Mouse (Mus musculus): Measurements from ENCODE around the gene Efna5. TPM values are rescaled to one million over a fixed set of nuclear protein-coding genes. Genes with fewer than 3 reads are reported as not detected.

The Efna5 gene
- polyA plus RNA-seq, 1 experiment from 2014 or later: 56.6 TPM

GRCm38 (mm10) chr17:62741020-62741419, 140.1 kb downstream of the Efna5 start:
- no peak overlapping the region for H3K27ac ChIP-seq (replicated peaks; ENCODE audit: low read depth, low read length)

GRCm38 (mm10) chr17:62739993-62740392, 141.1 kb downstream of the Efna5 start:
- H3K27ac ChIP-seq (replicated peaks; ENCODE audit: low read depth, low read length): no peak overlapping the region
- H3K9ac ChIP-seq (ENCODE audit: low read depth, low read length): no peak overlapping the region
- no peaks in the 10 kb centered on the region for H3K9me3 ChIP-seq (ENCODE audit: control insufficient read depth, low read length)
- DNase-seq (ENCODE audit: low spot score) (no peak), ATAC-seq (ENCODE audit: low read depth) (no peak)
- H3K27me3 ChIP-seq (replicated peaks; ENCODE audit: control insufficient read depth, insufficient read depth, low read length): no peaks in the 10 kb centered on the region
- H3K4me3 ChIP-seq (ENCODE audit: low read depth, low read length): no peak overlapping the region
- H3K4me1 ChIP-seq (ENCODE audit: control insufficient read depth, insufficient read depth, low read length): peaks cover 11% of the 10 kb centered on the region
- 83% methylated on average over 6 of the region's 6 CpGs for WGBS
- peaks cover 5% of the 10 kb centered on the region; the same call in 1 of the 2 replicates for H3K36me3 ChIP-seq (ENCODE audit: control insufficient read depth, insufficient read depth, low read length)
- H3K4me2 ChIP-seq (ENCODE audit: low read depth, low read length): no peak overlapping the region

More at GRCm38 (mm10) chr17:62741020-62741419, 140.1 kb downstream of the Efna5 start:
- Histone ChIP-seq H3K9ac (ENCODE audit: low read depth, low read length) (no peak overlapping the region), H3K27me3 (replicated peaks; ENCODE audit: control insufficient read depth, insufficient read depth, low read length) (no peaks in the 10 kb centered on the region), H3K4me3 (ENCODE audit: low read depth, low read length) (no peak overlapping the region), H3K9me3 (ENCODE audit: control insufficient read depth, low read length) (no peaks in the 10 kb centered on the region), H3K4me2 (ENCODE audit: low read depth, low read length) (no peak overlapping the region), H3K36me3 (ENCODE audit: control insufficient read depth, insufficient read depth, low read length) (peaks cover 5% of the 10 kb centered on the region; the same call in 1 of the 2 replicates), H3K4me1 (ENCODE audit: control insufficient read depth, insufficient read depth, low read length) (peaks cover 1% of the 10 kb centered on the region)
- WGBS: 61% methylated on average over 6 of the region's 6 CpGs
- ATAC-seq (ENCODE audit: low read depth) (no peak), DNase-seq (ENCODE audit: low spot score) (no peak)

GRCm38 (mm10) chr17:62737404-62737803, 143.7 kb downstream of the Efna5 start:
- no peak overlapping the region for H3K9ac ChIP-seq (ENCODE audit: low read depth, low read length)
- no peak overlapping the region for H3K4me2 ChIP-seq (ENCODE audit: low read depth, low read length)
- H3K9me3 ChIP-seq (ENCODE audit: control insufficient read depth, low read length): no peaks in the 10 kb centered on the region
- ATAC-seq (ENCODE audit: low read depth): no peak
- DNase-seq (ENCODE audit: low spot score): no peak
- H3K4me3 ChIP-seq (ENCODE audit: low read depth, low read length): no peak overlapping the region
- H3K4me1 ChIP-seq (ENCODE audit: control insufficient read depth, insufficient read depth, low read length): peaks cover 18% of the 10 kb centered on the region
- 69% methylated on average over 6 of the region's 6 CpGs for WGBS
- no peaks in the 10 kb centered on the region for H3K27me3 ChIP-seq (replicated peaks; ENCODE audit: control insufficient read depth, insufficient read depth, low read length)
- peaks cover 5% of the 10 kb centered on the region; the same call in 1 of the 2 replicates for H3K36me3 ChIP-seq (ENCODE audit: control insufficient read depth, insufficient read depth, low read length)
- H3K27ac ChIP-seq (replicated peaks; ENCODE audit: low read depth, low read length): no peak overlapping the region

GRCm38 (mm10) chr17:62735943-62736342, 145.2 kb downstream of the Efna5 start:
- no peaks in the 10 kb centered on the region for H3K27me3 ChIP-seq (replicated peaks; ENCODE audit: control insufficient read depth, insufficient read depth, low read length)
- DNase-seq (ENCODE audit: low spot score) (no peak), ATAC-seq (ENCODE audit: low read depth) (0 out of 2 replicates have a peak, but pooled peaks have one; percentile 13)
- H3K4me1 ChIP-seq (ENCODE audit: control insufficient read depth, insufficient read depth, low read length): peaks cover 20% of the 10 kb centered on the region
- H3K9me3 ChIP-seq (ENCODE audit: control insufficient read depth, low read length): no peaks in the 10 kb centered on the region
- no peak overlapping the region for H3K4me3 ChIP-seq (ENCODE audit: low read depth, low read length)
- WGBS: 21% methylated on average over 11 of the region's 11 CpGs
- H3K4me2 ChIP-seq (ENCODE audit: low read depth, low read length): peak overlapping the region; percentile 10; the same call in 1 of the 2 replicates
- no peak overlapping the region; the same call in 1 of the 2 replicates for H3K27ac ChIP-seq (replicated peaks; ENCODE audit: low read depth, low read length)
- peaks cover 5% of the 10 kb centered on the region; the same call in 1 of the 2 replicates for H3K36me3 ChIP-seq (ENCODE audit: control insufficient read depth, insufficient read depth, low read length)
- no peak overlapping the region for H3K9ac ChIP-seq (ENCODE audit: low read depth, low read length)

- H3K36me3 ChIP-seq (ENCODE audit: control insufficient read depth, insufficient read depth, low read length): peaks cover 2% of the 10 kb centered on the region; the same call in 1 of the 2 replicates
- H3K9me3 ChIP-seq (ENCODE audit: control insufficient read depth, low read length): no peaks in the 10 kb centered on the region
- 20% methylated on average over 10 of the region's 10 CpGs for WGBS
- H3K4me2 ChIP-seq (ENCODE audit: low read depth, low read length): peak overlapping the region; percentile 39
- ATAC-seq (ENCODE audit: low read depth) (no peak), DNase-seq (ENCODE audit: low spot score) (no peak)
- no peak overlapping the region for H3K4me3 ChIP-seq (ENCODE audit: low read depth, low read length)
- H3K4me1 ChIP-seq (ENCODE audit: control insufficient read depth, insufficient read depth, low read length): peaks cover 30% of the 10 kb centered on the region
- H3K9ac ChIP-seq (ENCODE audit: low read depth, low read length): no peak overlapping the region
- no peaks in the 10 kb centered on the region for H3K27me3 ChIP-seq (replicated peaks; ENCODE audit: control insufficient read depth, insufficient read depth, low read length)
- H3K27ac ChIP-seq (replicated peaks; ENCODE audit: low read depth, low read length): no peak overlapping the region; the same call in 1 of the 2 replicates
Observed at GRCm38 (mm10) chr17:62734901-62735300, 146.2 kb downstream of the Efna5 start.

- Histone ChIP-seq H3K9ac (ENCODE audit: low read depth, low read length) (no peak overlapping the region), H3K4me2 (ENCODE audit: low read depth, low read length) (no peak overlapping the region), H3K4me1 (ENCODE audit: control insufficient read depth, insufficient read depth, low read length) (peaks cover 39% of the 10 kb centered on the region), H3K36me3 (ENCODE audit: control insufficient read depth, insufficient read depth, low read length) (no peaks in the 10 kb centered on the region; the same call in 1 of the 2 replicates), H3K27me3 (replicated peaks; ENCODE audit: control insufficient read depth, insufficient read depth, low read length) (no peaks in the 10 kb centered on the region), H3K27ac (replicated peaks; ENCODE audit: low read depth, low read length) (no peak overlapping the region), H3K4me3 (ENCODE audit: low read depth, low read length) (no peak overlapping the region), H3K9me3 (ENCODE audit: control insufficient read depth, low read length) (no peaks in the 10 kb centered on the region)
- 59% methylated on average over 4 of the region's 4 CpGs for WGBS
- ATAC-seq (ENCODE audit: low read depth) (no peak), DNase-seq (ENCODE audit: low spot score) (no peak)
Observed at GRCm38 (mm10) chr17:62734067-62734466, 147.1 kb downstream of the Efna5 start.

GRCm38 (mm10) chr17:62729754-62730470, 151.2 kb downstream of the Efna5 start:
- no peaks in the 10 kb centered on the region for H3K27me3 ChIP-seq (replicated peaks; ENCODE audit: control insufficient read depth, insufficient read depth, low read length)
- no peak overlapping the region for H3K9ac ChIP-seq (ENCODE audit: low read depth, low read length)
- H3K4me1 ChIP-seq (ENCODE audit: control insufficient read depth, insufficient read depth, low read length): peaks cover 33% of the 10 kb centered on the region
- DNase-seq (ENCODE audit: low spot score) (no peak), ATAC-seq (ENCODE audit: low read depth) (peak; percentile 75)
- 29% methylated on average over 10 of the region's 10 CpGs for WGBS
- H3K9me3 ChIP-seq (ENCODE audit: control insufficient read depth, low read length): no peaks in the 10 kb centered on the region
- no peak overlapping the region for H3K27ac ChIP-seq (replicated peaks; ENCODE audit: low read depth, low read length)
- no peaks in the 10 kb centered on the region for H3K36me3 ChIP-seq (ENCODE audit: control insufficient read depth, insufficient read depth, low read length)
- H3K4me3 ChIP-seq (ENCODE audit: low read depth, low read length): no peak overlapping the region
- no peak overlapping the region for H3K4me2 ChIP-seq (ENCODE audit: low read depth, low read length)

GRCm38 (mm10) chr17:62728142-62728917, 152.8 kb downstream of the Efna5 start:
- ATAC-seq (ENCODE audit: low read depth) (no peak), DNase-seq (ENCODE audit: low spot score) (no peak)
- Histone ChIP-seq H3K9ac (ENCODE audit: low read depth, low read length) (no peak overlapping the region), H3K9me3 (ENCODE audit: control insufficient read depth, low read length) (no peaks in the 10 kb centered on the region), H3K4me2 (ENCODE audit: low read depth, low read length) (no peak overlapping the region), H3K36me3 (ENCODE audit: control insufficient read depth, insufficient read depth, low read length) (no peaks in the 10 kb centered on the region), H3K27ac (replicated peaks; ENCODE audit: low read depth, low read length) (no peak overlapping the region), H3K4me3 (ENCODE audit: low read depth, low read length) (no peak overlapping the region), H3K4me1 (ENCODE audit: control insufficient read depth, insufficient read depth, low read length) (peaks cover 26% of the 10 kb centered on the region), H3K27me3 (replicated peaks; ENCODE audit: control insufficient read depth, insufficient read depth, low read length) (no peaks in the 10 kb centered on the region)
- 64% methylated on average over 10 of the region's 10 CpGs for WGBS

Measured in embryonic facial prominence, embryonic 14.5 days (tissue).